Mouse (Mus musculus) T-helper 1 cell (primary cell): ENCODE data around the gene Slc17a3.

ENCODE experiments used
- in situ Hi-C: fragments of 300-600 bp; cut with MboI, MseI; formaldehyde crosslinking; loops from one replicate; pipeline ENCODE4 v1.15.1; 2025; ENCODE audit warnings: high pct_unique_total_duplicates

The Slc17a3 gene

DNA sequence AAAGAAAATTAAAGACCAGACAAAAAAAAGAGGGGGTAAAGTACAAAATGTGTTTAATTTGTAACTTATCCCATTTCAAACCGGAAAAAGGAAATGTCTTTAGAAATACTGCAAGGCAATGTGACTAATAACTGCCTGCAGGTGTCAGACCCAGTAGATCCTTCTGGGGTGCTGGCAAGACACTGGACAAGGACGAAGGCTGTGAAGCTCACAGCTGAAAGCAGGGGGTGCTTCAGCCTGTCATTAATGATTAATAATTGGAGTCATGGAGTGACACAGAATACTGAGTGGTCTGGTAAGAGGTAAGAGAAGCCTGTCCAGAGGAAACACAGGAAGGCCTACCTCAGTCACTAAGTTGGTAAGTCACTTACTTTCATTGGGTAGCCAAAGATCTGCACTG is at the start of gene Slc17a3:
Slc17a3 (plus strand) TSS at position 127 of the 400 bp plus-strand sequence.
- in situ Hi-C loops = no loop called here

DNA sequence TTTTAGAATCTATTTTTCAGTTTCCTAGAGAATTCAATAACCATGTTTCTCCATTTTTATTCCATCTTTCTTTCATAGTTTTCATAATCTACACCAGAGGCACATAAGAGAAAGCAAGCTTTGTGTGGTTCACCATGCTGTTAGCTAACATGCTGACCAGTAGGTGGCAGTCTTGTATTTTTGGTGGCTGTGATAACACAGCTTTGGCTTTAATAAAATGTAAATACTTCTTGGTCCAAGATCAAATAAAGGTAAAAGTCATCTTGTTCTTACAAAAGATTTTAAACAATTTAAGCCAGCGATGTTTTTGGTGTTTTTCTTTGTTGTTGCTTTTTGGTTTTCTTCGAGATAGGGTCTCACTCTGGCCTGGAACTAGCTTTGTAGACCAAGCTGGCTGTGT is 46.7 kb upstream of the Slc17a3 start:
- in situ Hi-C loops = no loop called here

DNA sequence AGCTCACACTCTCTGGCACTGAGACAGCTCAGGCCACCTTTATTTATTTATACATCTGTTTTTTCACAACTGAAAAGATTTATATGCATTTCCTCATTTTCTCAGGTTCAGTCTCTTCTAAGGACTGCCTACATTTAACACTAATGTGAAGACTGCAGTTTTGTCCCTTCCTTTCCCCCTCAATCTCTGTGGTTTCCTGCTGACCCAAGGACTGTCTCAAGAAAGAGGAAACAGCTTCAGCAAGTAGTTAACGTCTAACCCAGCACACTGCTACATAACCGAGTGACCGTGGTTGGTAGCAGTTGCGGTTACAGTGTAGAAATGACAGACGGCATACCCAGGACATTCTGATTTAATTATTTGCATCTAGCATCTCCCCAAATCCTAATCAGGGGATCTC is 39.8 kb upstream of the Slc17a3 start:
- in situ Hi-C loops = loop anchor here (5.0 kb wide), 1 partner anchor 73 kb away; no protein-coding TSS in a partner anchor

DNA sequence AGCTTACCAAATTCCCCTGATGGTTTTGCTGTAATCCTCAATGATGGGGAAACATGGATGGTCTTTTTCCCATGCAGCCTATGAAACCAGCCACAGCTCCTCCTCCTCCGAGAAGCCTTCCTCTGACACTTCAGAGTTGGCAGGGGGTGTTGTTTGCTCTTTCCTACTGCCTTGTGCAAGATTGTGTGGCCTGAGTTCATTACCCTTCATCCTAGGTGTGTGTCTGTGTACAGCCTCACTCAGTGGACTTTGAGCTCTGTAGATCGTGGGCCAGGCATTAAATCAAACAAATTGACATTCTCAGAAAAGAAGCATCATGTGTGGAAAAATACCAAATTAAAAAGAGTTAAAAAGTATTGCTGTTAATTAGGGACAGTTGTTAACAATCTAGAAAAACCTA is 34.7 kb upstream of the Slc17a3 start:
- in situ Hi-C loops = loop anchor here (5.0 kb wide), 1 partner anchor 508 kb away; no protein-coding TSS in a partner anchor

DNA sequence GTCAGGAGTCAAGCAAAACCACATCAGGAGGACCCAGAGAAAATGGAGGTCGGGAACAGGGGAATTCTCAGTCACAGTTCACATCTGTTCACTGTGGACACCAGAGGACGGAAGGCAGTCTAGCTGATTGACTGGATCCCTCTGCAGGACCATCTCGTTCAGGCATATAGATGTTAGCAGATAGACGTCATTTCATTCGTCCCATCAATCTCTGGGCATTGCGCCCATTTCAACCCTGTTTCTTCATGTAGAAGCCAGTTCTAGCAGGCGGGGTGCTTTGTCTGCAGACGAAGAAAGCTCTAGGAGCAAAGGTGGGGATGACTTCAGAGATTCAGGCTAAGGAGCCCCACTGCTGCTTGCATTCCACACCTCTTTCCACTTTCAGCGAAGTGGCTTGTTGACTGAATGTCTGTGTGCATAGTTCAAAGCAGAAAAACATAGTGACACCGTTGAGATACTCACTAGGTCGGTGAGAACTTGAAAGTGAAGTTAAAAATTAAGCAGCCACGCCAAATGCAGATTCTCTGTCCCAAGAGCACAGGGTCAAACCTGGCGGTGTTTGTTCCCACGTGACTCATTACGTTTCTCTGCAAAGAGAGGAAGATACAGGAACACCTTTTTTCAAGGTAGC is 32.7 kb upstream of the Slc17a3 start, which contains the start of gene Slc17a2:
Slc17a2 (plus strand) TSS at position 572 of the 631 bp plus-strand sequence.
- in situ Hi-C loops = no loop called here

DNA sequence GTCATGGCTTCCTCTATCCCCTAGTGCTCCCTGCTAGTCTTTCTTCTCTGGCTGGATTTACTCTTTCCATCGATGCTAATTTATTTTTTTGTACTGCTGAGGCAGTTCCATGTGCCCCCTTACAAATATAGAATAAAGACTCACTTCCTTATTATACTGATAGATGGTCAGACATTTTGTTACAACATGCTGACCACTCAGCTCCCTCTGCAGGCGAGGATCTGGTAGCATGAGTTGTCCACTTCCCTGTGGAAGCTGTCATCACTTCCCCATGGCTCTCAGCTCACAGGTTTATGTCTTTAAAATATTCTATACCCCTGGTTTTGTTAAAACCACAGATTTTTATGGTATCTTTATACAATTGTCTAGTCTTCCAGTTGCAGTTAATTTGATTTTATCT is 23.1 kb upstream of the Slc17a3 start:
- in situ Hi-C loops = no loop called here

DNA sequence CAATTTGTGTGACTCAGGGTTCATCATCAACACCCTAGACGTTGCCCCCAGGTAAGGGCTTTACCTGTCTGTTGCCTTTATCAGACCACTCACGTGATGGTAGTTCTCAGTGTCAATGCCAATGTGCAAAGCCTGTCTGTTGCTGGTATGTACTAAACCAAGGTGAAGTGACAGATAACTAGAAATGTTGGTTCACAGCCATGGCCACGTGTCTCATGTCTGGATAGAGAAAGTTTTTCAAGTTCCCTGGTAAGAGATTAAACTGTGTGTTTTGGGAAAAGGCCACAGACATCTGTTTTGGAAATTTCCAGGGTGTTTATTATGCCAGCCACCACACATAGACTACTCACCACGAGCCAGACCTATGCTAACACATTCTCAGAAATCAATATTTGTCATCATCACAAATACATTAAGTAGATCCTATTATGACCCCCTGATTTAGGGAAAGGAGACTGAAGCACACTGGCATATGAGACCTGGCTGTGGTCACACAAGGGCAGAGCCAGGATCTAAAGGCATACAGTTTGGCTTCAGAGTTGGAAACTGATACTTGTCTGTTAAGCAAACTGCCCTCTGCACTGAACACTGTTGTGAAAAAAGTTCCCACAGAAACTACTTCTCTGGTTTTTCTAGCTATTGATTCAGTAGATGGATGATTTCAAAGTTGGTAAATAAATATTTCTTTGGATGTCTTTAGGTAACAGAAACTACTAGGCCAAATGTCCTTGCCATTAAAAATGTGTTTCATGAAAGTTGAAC is 18.9 kb upstream of the Slc17a3 start:
- in situ Hi-C loops = no loop called here

DNA sequence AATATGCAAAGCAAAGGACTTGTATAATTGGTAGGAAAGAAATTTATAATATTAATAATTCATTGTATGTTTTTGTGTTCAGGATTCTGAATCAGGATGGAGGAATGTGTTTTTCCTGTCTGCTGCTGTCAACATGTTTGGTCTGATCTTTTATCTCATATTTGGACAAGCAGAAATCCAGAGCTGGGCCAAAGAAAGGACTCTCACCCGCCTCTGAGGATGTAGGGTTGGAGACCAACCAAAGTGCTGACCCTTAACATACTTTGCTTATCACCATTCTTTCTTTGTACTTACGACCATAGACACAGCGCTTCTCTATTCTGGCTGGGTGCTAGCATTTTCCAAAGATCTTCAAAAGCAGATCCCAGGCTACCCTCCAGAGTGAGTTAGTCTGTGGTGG is 17.0 kb upstream of the Slc17a3 start:
- in situ Hi-C loops = no loop called here

DNA sequence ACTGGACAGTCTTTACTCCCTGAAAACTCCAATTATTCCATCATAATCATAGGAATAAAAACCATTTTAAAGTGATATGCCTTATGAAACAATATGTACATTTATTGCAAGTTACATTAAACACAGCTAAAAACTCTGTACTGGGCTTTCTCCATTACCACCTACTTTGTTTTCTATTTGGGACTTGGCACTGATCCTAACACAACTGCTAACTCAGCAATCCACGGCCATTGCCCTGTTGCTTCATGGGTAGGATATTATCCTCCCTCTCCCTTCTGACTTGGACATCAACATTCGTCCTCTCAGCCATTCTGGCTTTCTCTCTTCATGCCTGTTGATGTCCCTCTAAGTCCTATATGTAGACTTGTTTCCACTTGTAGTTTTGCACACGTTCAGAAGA is 12.6 kb upstream of the Slc17a3 start:
- in situ Hi-C loops = no loop called here

DNA sequence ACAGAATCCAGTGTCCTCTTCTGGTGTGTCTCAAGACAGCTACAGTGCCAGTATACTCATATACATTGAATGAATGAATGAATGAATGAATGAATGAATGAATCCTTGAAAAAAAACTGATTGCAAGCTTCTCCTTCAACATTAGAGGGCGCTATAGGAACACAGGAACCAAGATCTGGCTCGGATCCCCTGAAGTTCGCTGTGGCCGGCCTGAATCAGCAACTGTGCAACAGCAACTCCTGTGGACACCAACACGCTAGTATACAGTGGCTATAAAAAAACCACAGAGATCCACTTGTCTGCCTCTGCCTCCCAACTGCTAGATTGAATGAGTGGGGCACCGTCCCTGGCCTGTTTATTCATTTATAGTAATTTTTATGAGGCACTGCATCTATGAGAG is 6.2 kb upstream of the Slc17a3 start:
- in situ Hi-C loops = no loop called here

DNA sequence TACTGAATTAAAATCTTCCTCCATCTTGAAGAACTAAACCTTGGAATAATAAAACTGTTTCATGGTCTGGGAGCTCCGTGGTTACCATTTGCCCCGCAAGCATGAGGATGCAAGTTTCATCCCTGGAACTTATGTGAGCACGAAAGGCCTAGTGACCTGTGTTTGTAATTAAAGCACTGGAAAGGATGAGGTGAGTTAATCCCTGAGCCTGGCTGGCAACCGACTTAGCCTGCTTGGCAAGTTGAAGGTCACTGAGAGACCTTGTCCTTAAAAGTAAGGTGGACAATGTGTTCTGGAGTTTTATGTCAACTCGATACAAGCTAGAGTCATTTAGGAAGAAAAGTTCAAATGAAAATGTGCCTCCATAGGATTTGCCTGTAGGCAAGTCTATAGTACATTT is 4.4 kb upstream of the Slc17a3 start:
- in situ Hi-C loops = no loop called here

DNA sequence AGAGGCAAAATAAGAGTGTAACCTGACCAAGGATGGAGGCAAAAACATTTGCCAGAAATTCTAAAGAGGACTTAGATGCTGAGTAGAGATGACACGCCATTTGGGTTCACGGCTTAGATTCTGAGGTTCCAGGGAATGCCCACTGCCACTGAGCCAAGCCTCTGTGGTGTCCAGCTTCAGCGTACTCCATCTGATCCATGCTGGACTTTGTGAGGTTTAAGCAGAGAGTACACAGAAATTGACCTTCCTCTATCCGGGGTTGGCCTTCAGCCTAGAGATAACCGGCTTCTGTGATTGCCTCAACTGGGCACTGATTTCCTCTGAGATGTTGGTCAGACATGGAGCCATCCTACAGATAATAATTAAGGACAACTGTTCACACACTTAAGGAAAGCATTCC is 2.6 kb upstream of the Slc17a3 start:
- in situ Hi-C loops = no loop called here

DNA sequence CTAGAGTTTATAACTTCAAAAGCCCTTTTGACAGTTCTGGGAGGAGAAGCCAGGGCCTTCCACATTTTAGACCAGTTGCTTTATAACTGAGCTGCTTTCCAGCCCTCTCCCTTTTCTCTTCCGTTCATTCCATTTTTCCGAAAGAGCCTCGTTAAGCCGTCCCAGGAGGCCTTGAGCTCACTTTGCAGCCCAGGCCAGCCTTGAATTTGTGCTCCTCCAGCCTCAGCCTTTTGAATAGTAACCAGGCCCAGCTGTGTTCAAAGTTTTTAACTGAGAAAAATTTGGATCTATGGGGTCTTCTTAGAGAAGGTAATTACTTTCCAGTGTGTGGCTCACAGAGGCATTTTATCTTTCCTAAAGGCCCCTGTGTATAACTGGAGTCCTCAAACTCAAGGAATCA is 6.6 kb downstream of the Slc17a3 start:
- in situ Hi-C loops = no loop called here

DNA sequence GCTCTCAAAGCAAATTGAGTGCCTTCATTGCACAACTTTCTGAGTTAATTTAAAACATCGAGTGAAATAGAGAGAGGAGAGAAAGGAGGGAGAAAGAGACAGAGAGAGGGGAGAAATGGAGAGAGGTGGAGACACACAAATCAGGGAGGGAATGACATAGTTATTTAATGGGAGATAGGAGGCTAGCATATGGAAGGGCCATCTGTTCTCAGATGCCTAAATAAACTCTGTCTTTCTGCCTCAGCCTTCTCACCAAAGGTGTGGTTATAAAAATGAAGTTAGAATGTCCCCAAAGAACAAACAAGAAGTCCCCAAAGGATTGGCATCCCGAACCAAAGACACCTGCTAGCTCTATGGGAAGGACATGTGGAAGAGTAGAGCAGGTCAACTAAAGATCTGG is 10.1 kb downstream of the Slc17a3 start:
- in situ Hi-C loops = no loop called here

DNA sequence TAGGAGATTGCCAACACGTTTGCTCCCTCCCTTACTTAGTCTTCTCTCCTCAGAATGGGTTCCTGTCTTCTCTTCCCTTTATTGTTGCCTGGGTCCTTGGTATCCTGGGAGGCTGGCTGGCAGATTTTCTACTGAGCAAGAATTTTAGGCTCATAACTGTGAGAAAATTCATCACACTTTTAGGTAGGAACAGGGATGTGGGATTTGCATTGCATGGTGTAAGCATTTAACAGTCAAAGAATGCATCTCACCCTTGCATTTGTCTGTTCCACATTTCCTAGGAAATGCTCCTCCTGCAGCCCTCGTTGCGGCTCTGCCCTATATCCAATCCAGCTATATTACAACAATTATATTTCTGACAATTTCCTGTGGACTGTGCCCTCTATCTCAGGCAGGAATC is 17.2 kb downstream of the Slc17a3 start:
- in situ Hi-C loops = no loop called here

DNA sequence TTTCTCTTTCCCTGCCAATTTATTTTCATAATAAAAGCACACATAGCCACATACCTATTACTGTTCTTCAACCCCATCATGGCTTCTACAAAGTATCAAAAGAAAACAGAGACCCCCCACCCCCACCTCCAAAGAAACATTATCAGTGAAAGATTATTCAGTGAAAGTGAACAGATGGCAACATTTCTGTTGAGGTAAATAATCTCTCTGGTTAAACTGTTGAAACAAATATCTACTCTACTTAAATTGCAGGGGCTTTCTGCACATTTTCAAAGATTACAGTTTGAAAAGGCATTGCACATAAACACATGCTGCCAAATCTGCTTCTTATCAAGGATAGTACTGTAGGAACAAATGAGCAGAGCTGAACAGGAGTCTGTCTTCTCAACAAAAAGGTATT is 22.6 kb downstream of the Slc17a3 start:
- in situ Hi-C loops = no loop called here

DNA sequence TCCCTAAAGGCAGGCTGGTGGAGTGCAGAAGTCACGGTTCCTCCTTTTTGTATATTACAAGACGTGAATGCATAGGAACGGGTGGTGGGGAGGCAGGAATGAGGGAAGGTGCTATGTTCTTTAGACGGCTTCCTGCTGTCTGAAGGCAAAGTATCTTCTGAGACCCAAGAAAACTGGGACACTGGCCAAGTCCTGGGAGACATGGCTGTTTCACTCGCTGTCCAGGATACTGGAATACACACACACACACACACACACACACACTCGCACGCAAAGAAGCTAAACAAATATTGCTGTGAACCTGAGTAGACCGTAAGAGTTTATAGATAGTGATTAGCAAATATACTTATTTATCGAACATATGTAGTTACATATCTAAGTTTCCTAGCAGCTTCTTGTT is 25.5 kb downstream of the Slc17a3 start:
- in situ Hi-C loops = no loop called here

DNA sequence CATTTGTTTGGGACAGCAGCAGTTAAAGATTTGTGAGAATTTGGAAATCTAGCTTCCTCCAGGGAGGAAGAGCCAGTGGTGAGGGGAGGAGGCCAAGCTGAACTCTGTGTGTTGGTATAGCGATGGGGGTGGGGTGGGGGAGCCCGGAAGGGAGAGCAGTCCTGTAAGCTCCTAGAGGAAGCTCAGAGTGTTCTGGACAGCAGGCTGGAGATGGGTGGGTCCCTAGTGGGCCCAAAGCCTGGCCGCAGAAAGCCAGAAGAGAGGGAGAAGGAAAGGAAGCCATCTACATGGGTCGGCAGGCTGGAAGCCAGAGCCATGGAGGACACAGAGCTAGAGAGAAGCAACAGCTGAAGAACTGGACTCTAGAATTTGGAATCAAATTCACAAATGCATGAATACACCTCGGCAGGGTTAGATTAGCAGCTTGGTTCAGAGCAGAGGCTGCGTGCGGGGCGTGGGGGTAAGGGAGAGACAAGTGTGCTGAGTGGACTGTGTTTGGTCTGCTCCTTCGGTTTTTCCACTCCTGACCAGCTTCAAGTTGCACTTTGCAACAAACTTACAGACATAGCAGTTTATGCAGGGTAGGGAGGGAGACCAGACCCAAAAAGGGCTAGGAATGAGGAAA is 27.0 kb downstream of the Slc17a3 start:
- in situ Hi-C loops = no loop called here

DNA sequence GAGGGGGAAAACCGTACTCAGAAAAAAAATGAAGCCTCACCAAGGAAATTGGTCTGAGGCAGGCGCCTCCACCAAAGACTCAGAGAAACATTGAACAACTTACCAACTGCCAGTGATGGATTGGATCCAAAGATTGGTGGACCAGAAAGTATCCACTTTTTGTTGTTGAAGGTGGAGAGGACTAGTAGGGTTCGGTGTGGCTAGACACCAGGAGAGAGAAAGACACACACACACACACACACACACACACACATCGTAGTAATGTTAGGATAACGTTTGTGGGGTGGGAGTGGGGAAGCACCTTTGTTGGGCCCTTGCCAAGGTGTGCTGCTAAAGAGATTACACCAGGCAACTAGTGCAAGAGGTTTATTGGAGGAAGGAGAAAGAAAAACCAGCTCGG is 27.8 kb downstream of the Slc17a3 start:
- in situ Hi-C loops = no loop called here

DNA sequence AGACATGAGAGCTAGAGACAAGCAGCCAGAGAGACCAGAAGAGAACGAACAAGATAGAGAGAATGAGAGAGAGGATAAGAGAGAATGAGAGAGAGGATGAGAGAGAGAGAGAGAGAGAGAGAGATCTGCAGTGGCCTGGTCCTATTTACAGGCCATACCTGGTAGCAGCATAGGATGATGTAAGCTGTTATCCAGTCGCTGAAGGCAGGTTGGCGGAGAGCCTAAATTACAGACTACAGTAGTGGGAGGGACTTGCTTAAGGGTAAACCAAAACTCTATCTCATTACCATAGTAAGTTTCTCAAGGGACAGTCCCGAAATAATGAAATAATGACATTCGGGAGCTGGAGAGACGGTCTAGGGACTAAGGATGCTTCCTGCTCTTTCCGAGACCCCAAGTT is 28.2 kb downstream of the Slc17a3 start, which contains the start of gene Slc17a1:
Slc17a1 (plus strand) TSS at position 346 of the 400 bp plus-strand sequence.
- in situ Hi-C loops = no loop called here

DNA sequence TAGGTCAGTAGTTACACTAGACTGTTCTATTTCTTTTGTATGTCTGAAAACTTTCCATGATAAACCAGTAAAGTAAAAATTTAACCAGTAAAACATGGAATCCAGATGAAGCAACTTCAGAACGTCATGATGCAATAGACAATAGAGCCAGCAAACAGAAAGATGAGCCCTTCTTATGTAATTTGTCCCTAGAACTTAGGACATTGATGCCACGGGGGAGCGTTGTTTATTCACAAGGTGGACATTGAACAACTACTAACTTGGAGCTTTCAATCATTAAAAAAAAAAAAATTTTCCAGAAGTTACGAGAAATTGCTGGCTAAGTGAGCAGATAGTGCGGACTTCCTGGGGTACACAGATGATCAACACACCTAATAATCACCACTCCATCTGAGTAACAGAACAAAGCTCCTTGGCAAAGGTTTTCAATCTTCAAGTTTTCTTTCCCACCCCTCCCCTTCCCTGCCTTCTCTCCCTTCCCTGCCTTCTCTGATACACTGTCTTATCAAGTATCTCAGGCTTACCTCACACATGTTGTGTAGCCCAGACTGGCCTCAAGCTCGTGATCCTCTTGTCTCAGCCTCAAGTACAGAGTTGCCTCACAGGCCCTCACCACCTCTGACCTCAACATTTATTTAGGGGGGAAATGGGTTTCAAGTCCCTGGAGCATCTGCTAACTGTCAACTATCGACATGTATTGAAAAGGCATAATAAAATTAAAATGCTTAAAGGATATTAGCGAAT is 29.7 kb downstream of the Slc17a3 start:
- in situ Hi-C loops = no loop called here

DNA sequence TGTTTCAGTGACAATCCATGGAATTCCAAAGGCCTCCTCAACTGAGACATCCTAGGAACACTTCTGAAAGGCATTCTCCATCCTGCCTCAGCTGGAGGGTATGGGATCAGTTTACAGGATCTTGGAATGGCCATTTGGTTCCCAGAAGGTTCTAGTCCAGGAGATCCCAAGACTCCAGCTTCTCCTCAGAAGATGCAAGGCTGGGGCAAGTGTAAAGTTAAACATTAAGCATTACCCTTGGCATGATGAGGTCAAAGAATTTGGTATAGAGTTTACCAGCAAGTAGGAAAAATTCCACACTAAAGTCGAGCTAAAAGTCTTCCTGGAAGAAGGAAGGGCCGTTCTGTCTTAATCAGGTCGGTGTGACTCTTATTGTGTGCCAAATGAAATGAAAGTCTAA is 30.8 kb downstream of the Slc17a3 start:
- in situ Hi-C loops = loop anchor here (5.0 kb wide), 1 partner anchor 73 kb away; no protein-coding TSS in a partner anchor
